Mouse (Mus musculus) midbrain, embryonic 10.5 days (tissue): ENCODE measurements around the gene Lrch3. TPM values are rescaled to one million over a fixed set of nuclear protein-coding genes. Genes with fewer than 3 reads are reported as not detected.

Experiments used
- DNase-seq: peaks from one replicate; pipeline ENCODE4 v3.0.0-alpha.2; 2017; ENCODE audit warnings: low spot score
- H3K27ac ChIP-seq: fragments of 300-500 bp; sonication (generic); replicated peaks from 2 replicates; pipeline ENCODE4 v1.5.1; 2016; ENCODE audit warnings: mild to moderate bottlenecking
- H3K27me3 ChIP-seq: fragments of 300-500 bp; sonication (generic); 2 replicates; pipeline ENCODE4 v1.6.1; 2016; ENCODE audit warnings: low read depth, mild to moderate bottlenecking; ENCODE audit not compliant: poor library complexity, severe bottlenecking
- H3K36me3 ChIP-seq: fragments of 300-500 bp; sonication (generic); 2 replicates; pipeline ENCODE4 v1.6.1; 2016; ENCODE audit warnings: mild to moderate bottlenecking, moderate library complexity
- H3K4me1 ChIP-seq: fragments of 300-500 bp; sonication (generic); 2 replicates; pipeline ENCODE4 v1.6.1; 2016
- H3K4me3 ChIP-seq: fragments of 300-500 bp; sonication (generic); 2 replicates; pipeline ENCODE4 v1.5.1; 2016; ENCODE audit warnings: mild to moderate bottlenecking, moderate library complexity
- H3K9me3 ChIP-seq: fragments of 300-500 bp; sonication (generic); replicated peaks from 2 replicates; pipeline ENCODE4 v1.6.1; 2016; ENCODE audit warnings: mild to moderate bottlenecking
- WGBS: fragments of 180-500 bp; shearing (Covaris S2); methylation state at CpG from one replicate; pipeline ENCODE4 v1.1.7; 2016; 5-methylcytosine and 5-hydroxymethylcytosine counted together
- polyA plus RNA-seq: library from polyadenylated mRNA; unstranded; fragments of >200 nt; fragmentation: Nextera tagmentation; extraction: Ambion mirVana; gene quantifications from 2 replicates; pipeline ENCODE4 v1.2.1, GENCODE M21; 2016

The Lrch3 gene
- polyA plus RNA-seq, 1 experiment from 2014 or later: 32.1 TPM

- WGBS: 88% methylated on average over 5 of the region's 5 CpGs
- Histone ChIP-seq H3K4me1 (no peaks in the 10 kb centered on the region), H3K36me3 (peaks cover 42% of the 10 kb centered on the region), H3K27me3 (no peaks in the 10 kb centered on the region), H3K27ac (no peak overlapping the region), H3K9me3 (no peaks in the 10 kb centered on the region; the same call in 1 of the 2 replicates), H3K4me3 (no peak overlapping the region)
- DNase-seq: no peak
Observed at GRCm38 (mm10) chr16:32953806-32954205, 39.9 kb downstream of the Lrch3 start.

GRCm38 (mm10) chr16:32954304-32954703 lies 40.4 kb downstream of the Lrch3 start:
- WGBS: 86% methylated on average over 6 of the region's 6 CpGs

GRCm38 (mm10) chr16:32956889-32957288 lies 43.0 kb downstream of the Lrch3 start:
- Histone ChIP-seq H3K4me3 (no peak overlapping the region), H3K4me1 (no peaks in the 10 kb centered on the region), H3K27me3 (no peaks in the 10 kb centered on the region), H3K9me3 (no peaks in the 10 kb centered on the region), H3K36me3 (peaks cover 55% of the 10 kb centered on the region), H3K27ac (no peak overlapping the region)
- whole genome bisulfite sequencing: 78% methylated on average over 5 of the region's 5 CpGs
- DNase-seq: no peak

More at GRCm38 (mm10) chr16:32954304-32954703, 40.4 kb downstream of the Lrch3 start:
- no peak for DNase-seq
- Histone ChIP-seq H3K4me1 (no peaks in the 10 kb centered on the region), H3K27me3 (no peaks in the 10 kb centered on the region), H3K27ac (no peak overlapping the region), H3K36me3 (peaks cover 44% of the 10 kb centered on the region), H3K9me3 (no peaks in the 10 kb centered on the region; the same call in 1 of the 2 replicates), H3K4me3 (no peak overlapping the region)

GRCm38 (mm10) chr16:32972535-32972934 lies 58.6 kb downstream of the Lrch3 start:
- 86% methylated on average over 5 of the region's 5 CpGs for WGBS
- Histone ChIP-seq H3K36me3 (peaks cover 60% of the 10 kb centered on the region), H3K4me3 (no peak overlapping the region), H3K9me3 (no peaks in the 10 kb centered on the region), H3K4me1 (no peaks in the 10 kb centered on the region), H3K27ac (no peak overlapping the region), H3K27me3 (no peaks in the 10 kb centered on the region)
- no peak for DNase-seq

- Histone ChIP-seq H3K4me3 (no peak overlapping the region), H3K27ac (no peak overlapping the region), H3K4me1 (no peaks in the 10 kb centered on the region), H3K36me3 (peaks cover 59% of the 10 kb centered on the region), H3K9me3 (no peaks in the 10 kb centered on the region), H3K27me3 (no peaks in the 10 kb centered on the region)
- WGBS: 80% methylated on average over 2 of the region's 2 CpGs
- no peak for DNase-seq
Observed at GRCm38 (mm10) chr16:32973047-32973446, 59.1 kb downstream of the Lrch3 start.

- DNase-seq: no peak
- H3K27me3 ChIP-seq: no peaks in the 10 kb centered on the region
- H3K4me1 ChIP-seq: no peaks in the 10 kb centered on the region
- no peak overlapping the region for H3K27ac ChIP-seq
- peaks cover 89% of the 10 kb centered on the region for H3K36me3 ChIP-seq
- H3K4me3 ChIP-seq: no peak overlapping the region
- H3K9me3 ChIP-seq: no peaks in the 10 kb centered on the region
- 88% methylated on average over 1 of the region's 1 CpGs for WGBS
Observed at GRCm38 (mm10) chr16:32980227-32980626, 66.3 kb downstream of the Lrch3 start.

- no peaks in the 10 kb centered on the region for H3K9me3 ChIP-seq
- DNase-seq: no peak
- 94% methylated on average over 4 of the region's 4 CpGs for WGBS
- no peak overlapping the region for H3K4me3 ChIP-seq
- no peaks in the 10 kb centered on the region for H3K4me1 ChIP-seq
- no peaks in the 10 kb centered on the region for H3K27me3 ChIP-seq
- no peak overlapping the region for H3K27ac ChIP-seq
- peaks cover 88% of the 10 kb centered on the region for H3K36me3 ChIP-seq
Observed at GRCm38 (mm10) chr16:32981405-32981804, 67.5 kb downstream of the Lrch3 start.

- 92% methylated on average over 2 of the region's 2 CpGs for WGBS
- no peaks in the 10 kb centered on the region for H3K27me3 ChIP-seq
Observed at GRCm38 (mm10) chr16:32984631-32985030, 70.7 kb downstream of the Lrch3 start.

GRCm38 (mm10) chr16:32992158-32992557 lies 78.3 kb downstream of the Lrch3 start:
- no peaks in the 10 kb centered on the region for H3K27me3 ChIP-seq
- no peak overlapping the region for H3K27ac ChIP-seq
- no peak for DNase-seq
- no peak overlapping the region for H3K4me3 ChIP-seq
- H3K4me1 ChIP-seq: no peaks in the 10 kb centered on the region
- WGBS: 94% methylated on average over 5 of the region's 5 CpGs
- H3K36me3 ChIP-seq: peaks cover 93% of the 10 kb centered on the region
- H3K9me3 ChIP-seq: no peaks in the 10 kb centered on the region

More at GRCm38 (mm10) chr16:32984631-32985030, 70.7 kb downstream of the Lrch3 start:
- no peak for DNase-seq
- Histone ChIP-seq H3K9me3 (no peaks in the 10 kb centered on the region), H3K27ac (no peak overlapping the region), H3K36me3 (peaks cover 93% of the 10 kb centered on the region), H3K4me3 (no peak overlapping the region), H3K4me1 (no peaks in the 10 kb centered on the region)

- Histone ChIP-seq H3K9me3 (no peaks in the 10 kb centered on the region), H3K27ac (no peak overlapping the region), H3K4me1 (no peaks in the 10 kb centered on the region), H3K36me3 (peaks cover 93% of the 10 kb centered on the region), H3K27me3 (no peaks in the 10 kb centered on the region), H3K4me3 (no peak overlapping the region)
- no peak for DNase-seq
- 64% methylated on average over 9 of the region's 9 CpGs for WGBS
Observed at GRCm38 (mm10) chr16:33005216-33005615, 91.3 kb downstream of the Lrch3 start.

- Histone ChIP-seq H3K27me3 (no peaks in the 10 kb centered on the region), H3K27ac (no peak overlapping the region), H3K36me3 (peaks cover 91% of the 10 kb centered on the region), H3K4me3 (no peak overlapping the region), H3K9me3 (no peaks in the 10 kb centered on the region), H3K4me1 (no peaks in the 10 kb centered on the region)
- DNase-seq: no peak
- 94% methylated on average over 7 of the region's 7 CpGs for WGBS
Observed at GRCm38 (mm10) chr16:33006888-33007287, 93.0 kb downstream of the Lrch3 start.

- Histone ChIP-seq H3K9me3 (no peaks in the 10 kb centered on the region), H3K4me3 (no peak overlapping the region), H3K27me3 (no peaks in the 10 kb centered on the region), H3K27ac (no peak overlapping the region), H3K4me1 (no peaks in the 10 kb centered on the region), H3K36me3 (peaks cover 93% of the 10 kb centered on the region)
- no peak for DNase-seq
- WGBS: 84% methylated on average over 7 of the region's 7 CpGs
Observed at GRCm38 (mm10) chr16:33007436-33007835, 93.5 kb downstream of the Lrch3 start.

- H3K36me3 ChIP-seq: peaks cover 97% of the 10 kb centered on the region
- DNase-seq: no peak
- H3K9me3 ChIP-seq: no peaks in the 10 kb centered on the region
- no peaks in the 10 kb centered on the region for H3K27me3 ChIP-seq
- no peak overlapping the region for H3K4me3 ChIP-seq
- no peak overlapping the region for H3K27ac ChIP-seq
- 94% methylated on average over 6 of the region's 6 CpGs for WGBS
- H3K4me1 ChIP-seq: no peaks in the 10 kb centered on the region
Observed at GRCm38 (mm10) chr16:33010166-33010565, 96.3 kb downstream of the Lrch3 start.

- 93% methylated on average over 5 of the region's 5 CpGs for WGBS
- peaks cover 69% of the 10 kb centered on the region for H3K36me3 ChIP-seq
Observed at GRCm38 (mm10) chr16:33013801-33014200, 99.9 kb downstream of the Lrch3 start.

More at GRCm38 (mm10) chr16:33013801-33014200, 99.9 kb downstream of the Lrch3 start:
- Histone ChIP-seq H3K4me3 (no peak overlapping the region), H3K9me3 (no peaks in the 10 kb centered on the region), H3K4me1 (no peaks in the 10 kb centered on the region), H3K27ac (no peak overlapping the region), H3K27me3 (no peaks in the 10 kb centered on the region)
- no peak for DNase-seq
